In genomic region chr11:106818341-106818740, GRCm38 (mm10) we compare ENCODE assay signal across 8 mouse cellular contexts. TPM values are rescaled to one million over a fixed set of nuclear protein-coding genes. Genes with fewer than 3 reads are reported as not detected.
A peak's percentile ranks its signal among the peaks of the same experiment; 100 is the strongest.
DNase-seq lines count a peak whose midpoint lies in the region; ATAC-seq and TF ChIP-seq lines count a peak whose summit lies in the region.
"Had no signal": no experiment of that assay in that cellular context is flagged by ENCODE, and none has a peak within 500 bp of the region (broad histone marks: within the 10 kb centered on the region; RNA-seq: fewer than 3 reads in every experiment).

No protein-coding gene starts in this region.

- H3K27me3 ChIP-seq in hindbrain, embryonic 13.5 days: no peaks in the 10 kb centered on the region
- H3K27me3 ChIP-seq in hindbrain, embryonic 10.5 days (ENCODE audit: insufficient read depth, poor library complexity, severe bottlenecking): no peaks in the 10 kb centered on the region
- no peaks in the 10 kb centered on the region for H3K27me3 ChIP-seq in stomach, embryonic 16.5 days (ENCODE audit: control insufficient read depth, insufficient read depth, low read length)
- H3K27me3 ChIP-seq in stomach, postnatal 0 days (ENCODE audit: control insufficient read depth, insufficient read depth, low read length): no peaks in the 10 kb centered on the region
- no peaks in the 10 kb centered on the region for H3K27me3 ChIP-seq in kidney, adult 2 months (replicated peaks; ENCODE audit: control insufficient read depth, insufficient read depth, low read length)
- H3K27me3 ChIP-seq: lung, embryonic 15.5 days had no signal

- 62% methylated on average over 9 of the region's 9 CpGs for WGBS in hindbrain, embryonic 13.5 days
- 95% methylated on average over 9 of the region's 9 CpGs for WGBS in hindbrain, embryonic 10.5 days
- WGBS in stomach, embryonic 16.5 days: 50% methylated on average over 9 of the region's 9 CpGs
- 47% methylated on average over 9 of the region's 9 CpGs for WGBS in stomach, postnatal 0 days
- 32% methylated on average over 9 of the region's 9 CpGs for WGBS in kidney, adult 2 months

- TF ChIP-seq CTCF in stomach, postnatal 0 days (IDR thresholded peaks at IDR 0.05; ENCODE audit: low read depth): no peak
- TF ChIP-seq CTCF in kidney, adult 2 months (conservative IDR thresholded peaks at IDR 0.05; ENCODE audit: insufficient read depth, insufficient read length, low read depth, low read length): no peak

- TF ChIP-seq POLR2A in kidney, adult 2 months (IDR thresholded peaks at IDR 0.05; ENCODE audit: low read depth, low read length): no peak

- TF ChIP-seq EP300 in stomach, postnatal 0 days (optimal IDR thresholded peaks at IDR 0.05): no peak

- H3K27ac ChIP-seq in hindbrain, embryonic 13.5 days: peak overlapping the region; percentile 53; the same call in 1 of the 2 replicates
- H3K27ac ChIP-seq in hindbrain, embryonic 10.5 days: no peak overlapping the region
- peak overlapping the region; percentile 15; the same call in 1 of the 2 replicates for H3K27ac ChIP-seq in stomach, embryonic 16.5 days (ENCODE audit: low read length)
- no peak overlapping the region for H3K27ac ChIP-seq in stomach, postnatal 0 days (replicated peaks)
- H3K27ac ChIP-seq in kidney, adult 2 months (ENCODE audit: insufficient read depth, low read depth, low read length): no peak overlapping the region
- H3K27ac ChIP-seq: lung, embryonic 15.5 days had no signal

- no peak overlapping the region for H3K4me3 ChIP-seq in hindbrain, embryonic 13.5 days
- H3K4me3 ChIP-seq in hindbrain, embryonic 10.5 days: no peak overlapping the region
- H3K4me3 ChIP-seq in stomach, embryonic 16.5 days (replicated peaks; ENCODE audit: low read length): no peak overlapping the region
- H3K4me3 ChIP-seq in stomach, postnatal 0 days (ENCODE audit: low read depth, low read length): no peak overlapping the region
- no peak overlapping the region for H3K4me3 ChIP-seq in kidney, adult 2 months (ENCODE audit: insufficient read depth, low read depth, low read length)
- H3K4me3 ChIP-seq: lung, embryonic 15.5 days had no signal

- no peak overlapping the region for H3K4me2 ChIP-seq in hindbrain, embryonic 13.5 days
- no peak overlapping the region for H3K4me2 ChIP-seq in stomach, embryonic 16.5 days (ENCODE audit: low read depth, low read length)
- no peak overlapping the region for H3K4me2 ChIP-seq in stomach, postnatal 0 days (replicated peaks; ENCODE audit: low read depth)
- H3K4me2 ChIP-seq: lung, embryonic 15.5 days had no signal

- H3K9ac ChIP-seq in hindbrain, embryonic 13.5 days: no peak overlapping the region
- no peak overlapping the region for H3K9ac ChIP-seq in stomach, embryonic 16.5 days (ENCODE audit: low read length)
- H3K9ac ChIP-seq in stomach, postnatal 0 days (ENCODE audit: low read length): no peak overlapping the region
- H3K9ac ChIP-seq: lung, embryonic 15.5 days had no signal

- 0 out of 2 replicates have a peak, but pooled peaks have one; percentile 63 for ATAC-seq in hindbrain, embryonic 13.5 days (ENCODE audit: low FRiP score)
- ATAC-seq in stomach, embryonic 16.5 days (ENCODE audit: insufficient read depth, low FRiP score): no peak; the same call in 1 of the 2 replicates
- no peak for ATAC-seq in stomach, postnatal 0 days (ENCODE audit: low FRiP score, low TSS enrichment)

- H3K36me3 ChIP-seq in hindbrain, embryonic 13.5 days: peaks cover 76% of the 10 kb centered on the region
- peaks cover 100% of the 10 kb centered on the region for H3K36me3 ChIP-seq in hindbrain, embryonic 10.5 days
- H3K36me3 ChIP-seq in stomach, embryonic 16.5 days (ENCODE audit: control insufficient read depth, insufficient read depth, low read length): 0 out of 2 replicates have a peak, but pooled peaks cover 3% of the 10 kb centered on the region
- peaks cover 10% of the 10 kb centered on the region for H3K36me3 ChIP-seq in stomach, postnatal 0 days (ENCODE audit: control insufficient read depth, insufficient read depth, low read length)
- H3K36me3 ChIP-seq in kidney, adult 2 months (ENCODE audit: control insufficient read depth, insufficient read depth, low read length): peaks cover 6% of the 10 kb centered on the region; the same call in 1 of the 2 replicates

- no peak for DNase-seq in hindbrain, embryonic 10.5 days (ENCODE audit: low spot score)
- no peak for DNase-seq in stomach, postnatal 0 days (ENCODE audit: low spot score)
- peak; percentile 65 for DNase-seq in kidney, adult 2 months
- no peak for DNase-seq in gastrocnemius, postnatal 25 days
- no peak for DNase-seq in spleen, postnatal 36 days (ENCODE audit: low spot score in 2 of 2)

- H3K9me3 ChIP-seq in hindbrain, embryonic 13.5 days: no peaks in the 10 kb centered on the region
- H3K9me3 ChIP-seq in hindbrain, embryonic 10.5 days: no peaks in the 10 kb centered on the region
- no peaks in the 10 kb centered on the region for H3K9me3 ChIP-seq in stomach, embryonic 16.5 days (replicated peaks; ENCODE audit: control insufficient read depth, low read length)
- no peaks in the 10 kb centered on the region for H3K9me3 ChIP-seq in stomach, postnatal 0 days (ENCODE audit: control insufficient read depth, low read length)
- H3K9me3 ChIP-seq: lung, embryonic 15.5 days had no signal

- peaks cover 13% of the 10 kb centered on the region for H3K4me1 ChIP-seq in hindbrain, embryonic 13.5 days (replicated peaks)
- H3K4me1 ChIP-seq in hindbrain, embryonic 10.5 days (replicated peaks): no peaks in the 10 kb centered on the region
- no peaks in the 10 kb centered on the region for H3K4me1 ChIP-seq in stomach, embryonic 16.5 days (ENCODE audit: control insufficient read depth, insufficient read depth, low read length)
- no peaks in the 10 kb centered on the region for H3K4me1 ChIP-seq in stomach, postnatal 0 days (replicated peaks; ENCODE audit: control insufficient read depth, insufficient read depth)
- H3K4me1 ChIP-seq in kidney, adult 2 months (ENCODE audit: control insufficient read depth, insufficient read depth, low read length): peaks cover 12% of the 10 kb centered on the region; the same call in 1 of the 2 replicates

RNA-seq across cellular contexts. Expression of gene Cep95, which starts 29.3 kb away (rescaled TPM):
- 15.7 and 18.2 TPM in 2 replicates for polyA plus RNA-seq in hindbrain, embryonic 13.5 days (2015; fragmentation: Nextera tagmentation; extraction: Ambion mirVana)
- 14.8 and 20.2 TPM in 2 replicates for polyA plus RNA-seq in hindbrain, embryonic 10.5 days (2016; fragmentation: Nextera tagmentation; extraction: Ambion mirVana)
- 18.8 and 20.4 TPM in 2 replicates for polyA plus RNA-seq in stomach, embryonic 16.5 days (2015; fragmentation: Nextera tagmentation; extraction: Ambion mirVana)
- polyA plus RNA-seq in stomach, postnatal 0 days (2015; fragmentation: Nextera tagmentation; extraction: Ambion mirVana): 4.9 and 5.7 TPM in 2 replicates
- 2.2 and 3.6 TPM in 2 replicates for polyA plus RNA-seq in kidney, adult 2 months (2012; rRNA removed)
- total RNA-seq in gastrocnemius, postnatal 25 days (2021): 1 to 10 TPM; 4.1 to 4.8 TPM

RNA-seq across cellular contexts. Expression of gene Ddx5, which starts 29.4 kb away (rescaled TPM):
- 431 and 450 TPM in 2 replicates for polyA plus RNA-seq in hindbrain, embryonic 13.5 days (2015; fragmentation: Nextera tagmentation; extraction: Ambion mirVana)
- polyA plus RNA-seq in hindbrain, embryonic 10.5 days (2016; fragmentation: Nextera tagmentation; extraction: Ambion mirVana): 285 and 301 TPM in 2 replicates
- 304 and 316 TPM in 2 replicates for polyA plus RNA-seq in stomach, embryonic 16.5 days (2015; fragmentation: Nextera tagmentation; extraction: Ambion mirVana)
- polyA plus RNA-seq in stomach, postnatal 0 days (2015; fragmentation: Nextera tagmentation; extraction: Ambion mirVana): 175 and 178 TPM in 2 replicates
- polyA plus RNA-seq in kidney, adult 2 months (2012; rRNA removed): 253 and 261 TPM in 2 replicates
- 100 to 1,000 TPM; 183 to 197 TPM for total RNA-seq in gastrocnemius, postnatal 25 days (2021)

RNA-seq across cellular contexts. Expression of gene Polg2, which starts 39.0 kb away (rescaled TPM):
- 9.1 and 9.7 TPM in 2 replicates for polyA plus RNA-seq in hindbrain, embryonic 13.5 days (2015; fragmentation: Nextera tagmentation; extraction: Ambion mirVana)
- 8.1 and 10.1 TPM in 2 replicates for polyA plus RNA-seq in hindbrain, embryonic 10.5 days (2016; fragmentation: Nextera tagmentation; extraction: Ambion mirVana)
- polyA plus RNA-seq in stomach, embryonic 16.5 days (2015; fragmentation: Nextera tagmentation; extraction: Ambion mirVana): 10.5 and 11.7 TPM in 2 replicates
- polyA plus RNA-seq in stomach, postnatal 0 days (2015; fragmentation: Nextera tagmentation; extraction: Ambion mirVana): 8.9 and 10.3 TPM in 2 replicates
- polyA plus RNA-seq in kidney, adult 2 months (2012; rRNA removed): 6.3 and 7.2 TPM in 2 replicates
- total RNA-seq in gastrocnemius, postnatal 25 days (2021): 1 to 10 TPM; 2.8 to 3.3 TPM

Comparison
In these comparisons a context has a peak if more than half of its experiments do, and no peak if none do; other contexts are left out.
1. H3K27ac ChIP-seq: peak in hindbrain, embryonic 13.5 days (single experiment) and stomach, embryonic 16.5 days (single experiment); none in hindbrain, embryonic 10.5 days (single experiment), stomach, postnatal 0 days (single experiment) and kidney, adult 2 months (single experiment).